Mouse (Mus musculus) CD8-positive naive resting alpha-beta T cell, adult 2 months (primary cell): ENCODE results near the gene Eva1a.

Source experiments
- DNase-seq, 2 experiments: peaks; one replicate each; pipeline ENCODE4 v3.0.0; 2022; ENCODE audit warnings: low read depth in 2 of 2, low spot score in 2 of 2

Eva1a gene

GRCm38 (mm10) chr6:82065230-82065629 is 24.4 kb downstream of the Eva1a start:
- no peak for DNase-seq

GRCm38 (mm10) chr6:82066515-82067081 is 25.8 kb downstream of the Eva1a start:
- DNase-seq: no peak

GRCm38 (mm10) chr6:82070459-82070858 is 29.6 kb downstream of the Eva1a start:
- no peak for DNase-seq

- DNase-seq: no peak
These were observed 32.2 kb downstream of the Eva1a start for GRCm38 (mm10) chr6:82073011-82073410.

- no peak for DNase-seq
These were observed 32.7 kb downstream of the Eva1a start for GRCm38 (mm10) chr6:82073567-82073966.

- DNase-seq: no peak
These were observed 35.5 kb downstream of the Eva1a start for GRCm38 (mm10) chr6:82076364-82076763.

- DNase-seq: no peak
These were observed 38.0 kb downstream of the Eva1a start for GRCm38 (mm10) chr6:82078875-82079274.

- DNase-seq: no peak
These were observed 42.8 kb downstream of the Eva1a start for GRCm38 (mm10) chr6:82083655-82084054.

- no peak for DNase-seq
These were observed 43.4 kb downstream of the Eva1a start for GRCm38 (mm10) chr6:82084235-82084634.

GRCm38 (mm10) chr6:82085313-82085908 is 44.6 kb downstream of the Eva1a start:
- DNase-seq: no peak

- no peak for DNase-seq
These were observed 47.3 kb downstream of the Eva1a start for GRCm38 (mm10) chr6:82088133-82088532.

GRCm38 (mm10) chr6:82091773-82092172 is 50.9 kb downstream of the Eva1a start:
- DNase-seq: no peak

GRCm38 (mm10) chr6:82097705-82098104 is 56.9 kb downstream of the Eva1a start:
- DNase-seq: no peak

GRCm38 (mm10) chr6:82098456-82098855 is 57.6 kb downstream of the Eva1a start:
- DNase-seq: no peak

GRCm38 (mm10) chr6:82110473-82110872 is 69.6 kb downstream of the Eva1a start:
- DNase-seq: no peak

- DNase-seq: no peak
These were observed 70.3 kb downstream of the Eva1a start for GRCm38 (mm10) chr6:82111111-82111510.

GRCm38 (mm10) chr6:82111540-82111939 is 70.7 kb downstream of the Eva1a start:
- DNase-seq: no peak

- DNase-seq: no peak
These were observed 71.6 kb downstream of the Eva1a start for GRCm38 (mm10) chr6:82112127-82113090.

- DNase-seq: no peak
These were observed 74.6 kb downstream of the Eva1a start for GRCm38 (mm10) chr6:82115335-82115965.

GRCm38 (mm10) chr6:82116176-82116575 is 75.3 kb downstream of the Eva1a start:
- no peak for DNase-seq

- no peak for DNase-seq
These were observed 77.0 kb downstream of the Eva1a start for GRCm38 (mm10) chr6:82117871-82118270.
